Mouse (Mus musculus): Measurements from ENCODE around the gene Glra1.
"Not testable (repeated sequence)": the region's sequence is repeated elsewhere in the genome, so short reads cannot be mapped to it uniquely, and the experiment has no call there.

Glra1 gene

GRCm38 (mm10) chr11:55607808-55608523, at the start of gene Glra1:
TSS of gene Glra1 (minus strand) at chr11:55608198.
- peak; percentile 73 for DNase-seq (ENCODE audit: low spot score)

GRCm38 (mm10) chr11:55636961-55637360, 29.0 kb upstream of the Glra1 start:
- DNase-seq (ENCODE audit: low spot score) = no peak

- DNase-seq (ENCODE audit: low spot score) = no peak
Measured at GRCm38 (mm10) chr11:55633901-55634300, 25.9 kb upstream of the Glra1 start.

DNA sequence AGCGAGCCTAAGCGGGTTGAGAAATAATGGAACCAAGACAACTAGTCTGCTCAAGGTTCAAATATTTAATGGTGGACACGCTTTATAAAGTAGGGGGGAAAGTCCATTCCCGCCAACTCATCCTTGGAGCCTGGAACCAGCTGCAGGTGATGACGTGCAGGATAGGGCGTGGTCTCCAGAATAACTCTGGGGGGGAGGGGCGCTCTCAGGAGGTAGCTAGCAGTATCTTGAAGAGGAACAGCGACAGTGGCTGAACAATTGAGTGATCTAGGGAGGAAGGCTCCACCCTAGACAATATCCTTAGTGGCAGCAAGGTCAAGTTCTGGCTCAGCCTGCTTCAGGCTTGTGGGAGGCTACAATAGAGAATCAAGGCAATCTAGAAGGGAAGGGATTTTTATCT, 6.6 kb upstream of the Glra1 start:
- DNase-seq (ENCODE audit: low spot score) = not testable (repeated sequence)

- DNase-seq (ENCODE audit: low spot score) = no peak
Measured at GRCm38 (mm10) chr11:55608524-55608920, 524 bp upstream of the Glra1 start.

DNA sequence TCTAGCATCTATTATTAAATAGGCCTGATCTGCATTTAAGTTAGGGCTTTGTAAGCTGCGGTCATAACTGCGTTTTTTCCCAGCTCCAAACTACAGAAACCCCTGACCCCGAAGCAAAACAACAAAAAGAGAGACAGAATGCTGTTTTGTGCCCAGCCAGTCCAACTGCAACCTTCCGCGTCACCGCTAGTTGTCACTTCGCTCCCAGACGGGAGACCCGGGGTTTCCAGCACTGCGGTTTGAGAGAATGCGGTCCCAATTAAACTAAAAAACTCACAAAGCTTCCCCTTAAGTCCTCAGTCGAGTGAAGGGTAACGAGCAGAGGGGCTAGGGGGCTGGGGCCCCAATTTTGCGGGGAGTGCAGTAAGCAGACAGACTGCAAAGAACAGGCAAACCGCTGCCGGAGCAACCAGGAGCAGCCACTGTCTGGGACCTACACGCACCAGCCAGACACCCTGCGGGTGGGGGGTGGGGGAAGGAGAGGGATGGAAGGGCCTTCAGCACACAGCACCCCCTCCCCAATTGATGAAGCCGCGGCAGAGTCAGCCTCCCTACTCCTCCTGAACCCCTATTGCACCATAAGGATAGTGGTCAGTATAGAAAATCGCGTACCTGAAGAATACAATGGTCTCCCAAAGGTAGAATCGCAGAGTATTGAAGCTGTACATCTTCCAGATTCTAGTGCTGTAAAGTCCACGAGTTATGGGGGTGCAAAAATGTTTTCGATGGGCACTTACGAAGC, 761 bp downstream of the Glra1 start:
- DNase-seq (ENCODE audit: low spot score) = no peak

DNA sequence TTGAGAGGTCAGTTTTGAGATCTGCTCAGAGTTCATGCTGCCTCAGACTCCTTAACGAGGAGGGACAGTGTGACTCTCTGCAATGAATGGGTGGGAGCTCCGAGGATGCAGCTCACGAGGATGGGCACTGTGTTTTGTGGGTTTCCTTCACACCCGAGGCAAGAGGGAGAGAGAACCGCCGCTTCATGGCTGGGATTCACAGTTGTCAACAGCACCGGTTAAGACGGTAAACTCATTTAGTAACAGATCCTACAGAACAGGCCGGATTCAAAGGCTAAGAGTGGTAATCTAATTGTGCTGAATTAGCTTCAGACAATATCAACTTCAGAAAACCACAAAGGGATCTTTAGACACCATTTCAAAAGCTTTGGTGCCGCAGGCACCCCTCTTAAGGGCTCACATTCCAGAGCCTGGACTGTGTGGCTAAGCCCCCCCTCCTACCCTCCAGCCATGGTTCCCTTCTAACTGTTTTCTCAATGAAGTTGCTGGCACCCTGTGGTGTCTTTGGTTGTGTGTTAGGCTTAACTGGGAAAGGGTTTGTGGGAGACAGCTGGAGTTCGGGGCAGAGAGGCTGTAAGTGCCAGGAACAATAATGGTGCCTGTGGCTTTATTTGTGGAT, 6.4 kb downstream of the Glra1 start:
- no peak for DNase-seq (ENCODE audit: low spot score)

- no peak for DNase-seq (ENCODE audit: low spot score)
Measured at GRCm38 (mm10) chr11:55595726-55596125, 12.3 kb downstream of the Glra1 start.

DNA sequence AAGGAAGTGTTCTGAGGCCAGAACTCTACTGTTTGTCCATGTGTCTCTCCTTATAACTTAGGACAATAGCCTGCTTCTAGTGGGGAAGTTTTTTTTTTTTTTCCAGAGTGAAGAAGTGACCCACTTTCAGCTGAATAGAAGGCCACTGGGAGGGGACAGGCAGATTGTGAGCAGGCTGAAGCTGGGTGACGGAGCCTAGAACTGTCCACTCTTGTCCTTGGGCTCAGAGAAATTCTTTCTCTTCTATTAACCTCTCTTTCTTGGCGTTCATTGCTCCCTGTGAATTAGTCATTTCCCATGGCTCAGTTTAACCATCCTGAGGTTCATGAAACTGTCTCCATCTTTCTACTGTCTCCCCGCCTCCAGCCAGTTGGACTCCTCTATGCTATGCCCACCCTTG, 13.6 kb downstream of the Glra1 start:
- DNase-seq (ENCODE audit: low spot score) = no peak

DNA sequence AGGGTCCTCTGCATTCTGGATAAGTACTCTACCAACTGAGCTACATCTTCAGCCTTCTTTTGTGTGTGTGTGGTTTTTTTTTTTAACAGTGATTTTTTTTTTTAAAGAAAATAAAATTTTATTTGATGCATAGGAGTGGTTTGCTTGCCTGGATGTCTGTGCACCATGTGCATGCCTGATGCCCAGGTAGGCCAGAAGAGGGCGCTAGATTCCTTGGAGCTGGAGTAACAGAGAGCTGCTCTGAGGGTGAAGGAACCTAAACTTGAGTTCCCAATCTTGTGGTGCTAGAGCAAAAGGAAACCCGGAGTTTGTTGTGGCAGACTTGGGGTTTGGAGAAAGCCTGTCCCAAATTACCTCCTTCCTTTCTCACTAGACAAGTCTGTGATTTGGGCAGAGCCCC, 16.8 kb downstream of the Glra1 start:
- no peak for DNase-seq (ENCODE audit: low spot score)

- DNase-seq (ENCODE audit: low spot score) = no peak
Measured at GRCm38 (mm10) chr11:55589376-55590167, 18.4 kb downstream of the Glra1 start.

DNA sequence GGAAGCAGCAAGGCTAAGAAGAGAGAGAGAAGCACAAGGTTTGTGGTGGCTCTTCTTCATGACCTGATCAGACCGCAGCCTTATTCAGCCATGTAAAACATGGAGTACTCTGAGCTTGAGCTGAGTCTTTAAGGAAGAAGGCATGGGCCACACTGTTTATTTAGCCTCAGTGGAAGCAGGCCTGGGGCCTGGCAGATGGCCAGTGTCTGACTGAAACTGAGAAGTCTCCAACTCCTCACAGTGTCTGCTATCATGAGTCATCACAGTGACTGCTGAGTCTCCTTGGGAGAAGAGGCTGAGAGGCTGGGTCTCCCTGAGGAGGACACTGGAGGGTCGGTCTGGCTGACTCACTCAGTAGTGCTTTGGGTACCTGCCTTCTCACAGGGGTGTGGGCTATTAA, 33.6 kb downstream of the Glra1 start:
- DNase-seq (ENCODE audit: low spot score) = no peak

- peak; percentile 14 for DNase-seq (ENCODE audit: low spot score)
Measured at GRCm38 (mm10) chr11:55571144-55571543, 36.9 kb downstream of the Glra1 start.

DNA sequence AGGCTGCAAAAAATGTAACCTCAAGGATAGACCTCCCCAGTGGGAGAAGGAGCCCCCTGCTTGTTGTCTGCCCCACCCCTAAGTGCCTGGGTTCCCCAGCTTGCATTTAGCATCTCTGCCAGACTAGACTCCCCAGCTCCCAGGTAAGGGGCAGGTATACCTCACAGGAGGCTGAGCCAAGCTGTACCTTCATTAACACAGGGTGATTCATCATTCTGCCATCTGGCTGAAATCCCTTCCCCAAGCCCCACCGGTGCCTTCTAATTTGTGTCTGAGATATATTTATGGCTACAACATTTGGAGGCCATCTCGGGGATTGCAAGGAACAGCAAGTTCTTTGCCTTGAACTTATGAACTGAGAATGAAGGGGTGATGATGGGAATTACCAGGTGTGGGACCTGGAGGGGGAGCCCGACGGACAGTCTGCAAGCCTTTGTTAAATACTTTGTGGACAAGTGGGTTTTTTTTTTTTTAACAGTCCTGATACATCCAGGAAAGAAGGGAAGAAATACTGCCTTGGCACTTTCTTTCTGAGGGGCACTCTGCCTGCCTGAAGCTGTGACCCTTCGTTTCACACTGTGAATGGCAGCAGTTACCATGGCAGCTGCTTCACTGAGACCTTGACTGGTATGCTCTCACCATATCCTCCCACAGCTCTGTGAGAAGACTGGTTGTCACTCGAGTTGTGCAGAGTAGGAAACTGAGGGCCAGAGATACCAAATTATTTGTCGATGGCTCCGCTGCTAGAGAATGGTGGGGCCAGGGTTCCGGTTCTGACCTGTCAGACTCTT, 41.5 kb downstream of the Glra1 start:
- no peak for DNase-seq (ENCODE audit: low spot score)

GRCm38 (mm10) chr11:55545690-55546089, 62.3 kb downstream of the Glra1 start:
- DNase-seq (ENCODE audit: low spot score) = no peak

GRCm38 (mm10) chr11:55542671-55543070, 65.3 kb downstream of the Glra1 start:
- DNase-seq (ENCODE audit: low spot score) = no peak

- no peak for DNase-seq (ENCODE audit: low spot score)
Measured at GRCm38 (mm10) chr11:55542128-55542527, 65.9 kb downstream of the Glra1 start.

GRCm38 (mm10) chr11:55534766-55535165, 73.2 kb downstream of the Glra1 start:
- no peak for DNase-seq (ENCODE audit: low spot score)

DNA sequence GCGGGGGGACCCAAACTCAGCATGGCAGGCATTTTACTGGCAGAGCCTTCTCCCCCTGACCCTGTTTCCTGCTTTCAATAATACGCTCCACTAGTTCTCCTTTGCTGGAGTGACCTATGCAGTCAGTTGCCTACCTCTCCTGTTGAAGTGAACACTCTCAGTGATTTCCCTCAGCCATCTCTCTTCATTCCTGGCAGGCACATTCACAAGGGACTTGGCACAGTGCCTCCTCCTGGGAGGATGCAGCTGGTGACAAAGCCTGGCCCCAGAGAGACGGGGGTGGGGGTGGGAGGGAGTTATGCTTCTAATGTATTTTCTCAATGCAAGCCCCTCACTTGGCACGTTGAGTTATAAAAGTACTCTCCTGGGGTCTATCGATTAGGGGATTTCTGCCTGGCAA, 74.6 kb downstream of the Glra1 start:
- DNase-seq (ENCODE audit: low spot score) = no peak

DNA sequence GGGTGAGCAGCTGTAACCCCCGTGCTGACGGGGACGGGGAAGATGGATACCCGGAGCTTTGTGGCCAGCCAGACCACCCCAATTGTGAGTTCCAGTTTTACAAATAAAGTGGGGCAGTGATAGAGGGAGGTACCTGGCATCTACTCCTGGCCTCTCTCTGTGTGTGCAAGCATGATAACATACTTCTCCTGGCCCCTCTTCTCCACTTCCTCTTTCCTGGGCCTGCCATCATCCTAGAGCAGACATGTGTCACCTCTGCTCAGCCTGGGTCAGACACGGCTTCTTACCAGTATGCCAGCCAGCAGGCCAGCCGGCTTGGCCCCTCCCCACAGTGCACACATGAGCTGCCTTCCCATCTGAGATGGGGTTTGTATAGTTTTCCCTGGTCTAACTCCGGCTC, 77.3 kb downstream of the Glra1 start:
- no peak for DNase-seq (ENCODE audit: low spot score)

All from urinary bladder, postnatal 25 days (tissue).